20 mouse cellular contexts compared by ENCODE assay signal in genomic region chr2:128067596-128067995, GRCm38 (mm10).
"Had no signal": no experiment of that assay in that cellular context is flagged by ENCODE, and none has a peak within 500 bp of the region (broad histone marks: within the 10 kb centered on the region; RNA-seq: fewer than 3 reads in every experiment).

No protein-coding gene starts in this region.

- H3K4me3 ChIP-seq: layer of hippocampus, adult 2 months; limb, embryonic 12.5 days; limb, embryonic 15.5 days; megakaryocyte, embryonic 14.5 days; midbrain, embryonic 10.5 days; midbrain, embryonic 13.5 days; myocyte; neural tube, embryonic 13.5 days had no signal

- H3K4me1 ChIP-seq: limb, embryonic 12.5 days; neural tube, embryonic 13.5 days had no signal

- DNase-seq: kidney, postnatal 25 days; liver, postnatal 0 days; lung, embryonic 14.5 days; right cerebral cortex, adult 18-20 months; right cerebral cortex, postnatal 14 days; right cerebral cortex, postnatal 4 days; thymus, adult 2 months; thymus, postnatal 14 days; thymus, postnatal 4 days had no signal

- H3K27ac ChIP-seq: kidney, postnatal 0 days; layer of hippocampus, adult 2 months; limb, embryonic 12.5 days; limb, embryonic 15.5 days; liver, embryonic 14.5 days; midbrain, embryonic 10.5 days; midbrain, embryonic 13.5 days; neural tube, embryonic 13.5 days; stomach, postnatal 0 days had no signal

- H3K27me3 ChIP-seq: limb, embryonic 12.5 days; limb, embryonic 15.5 days; midbrain, embryonic 13.5 days; neural tube, embryonic 13.5 days had no signal
